Mouse (Mus musculus) thymus, adult 2 months (tissue): Measurements from ENCODE around the gene Trpv2.

Experiments used
- CTCF ChIP-seq: fragments of 200-500 bp; IDR thresholded peaks from 2 replicates; pipeline ENCODE4 v1.5.1; 2012; ENCODE audit warnings: mild to moderate bottlenecking, control low read depth, low read length, moderate library complexity, borderline replicate concordance; ENCODE audit not compliant: control insufficient read depth, poor library complexity, insufficient read depth; ENCODE audit errors: extremely low read depth
- POLR2A ChIP-seq: fragments of 200-500 bp; IDR thresholded peaks from 2 replicates; pipeline ENCODE4 v1.6.1; 2012; ENCODE audit warnings: mild to moderate bottlenecking, low read length, control low read depth, moderate library complexity; ENCODE audit not compliant: control insufficient read depth, poor library complexity, insufficient read depth; ENCODE audit errors: extremely low read depth

- TF ChIP-seq POLR2A (no peak), CTCF (no peak)
Measured at GRCm38 (mm10) chr11:62558961-62559646, 15.2 kb upstream of the Trpv2 start.
